Mouse (Mus musculus): ENCODE measurements at regions not wholly inside any gene's neighbourhood (a gene's known extent, or its start where the extent isn't known, plus 50 kb on each side); places are given as distances from the start of the nearest gene placed in this dataset.

GRCm38 (mm10) chr7:69015047-69015446 is 266.0 kb upstream of the Arrdc4 start:
- in situ Hi-C loops (cut with MboI; ENCODE audit: low pct_unique_long_range_greater_than_20kb): no loop called here
- ChIA-PET CTCF (no interaction called here), POLR2A (no interaction called here)
- TF ChIP-seq CTCF (IDR thresholded peaks at IDR 0.05): no peak
- ATAC-seq (no peak), DNase-seq (ENCODE audit: low read depth, low spot score) (no peak)
- peaks cover 14% of the 10 kb centered on the region for H3K27me3 ChIP-seq

GRCm38 (mm10) chr7:69007237-69007636 is 258.2 kb upstream of the Arrdc4 start:
- DNase-seq (ENCODE audit: low read depth, low spot score): no peak
- CTCF ChIA-PET: no interaction called here
- in situ Hi-C loops (cut with MboI; ENCODE audit: low pct_unique_long_range_greater_than_20kb): no loop called here
- ATAC-seq: no peak
- POLR2A ChIA-PET: no interaction called here
- peaks cover 15% of the 10 kb centered on the region for H3K27me3 ChIP-seq
- no peak for TF ChIP-seq CTCF (IDR thresholded peaks at IDR 0.05)

GRCm38 (mm10) chr7:68988061-68988460 is 239.0 kb upstream of the Arrdc4 start:
- ATAC-seq (no peak), DNase-seq (ENCODE audit: low read depth, low spot score) (no peak)
- in situ Hi-C loops (cut with MboI; ENCODE audit: low pct_unique_long_range_greater_than_20kb): no loop called here
- POLR2A ChIA-PET: no interaction called here
- peaks cover 20% of the 10 kb centered on the region for H3K27me3 ChIP-seq
- TF ChIP-seq CTCF (IDR thresholded peaks at IDR 0.05): no peak
- CTCF ChIA-PET: no interaction called here

GRCm38 (mm10) chr7:68983937-68984336 is 234.9 kb upstream of the Arrdc4 start:
- no peak for DNase-seq (ENCODE audit: low read depth, low spot score)
- peaks cover 21% of the 10 kb centered on the region for H3K27me3 ChIP-seq
- ATAC-seq: no peak
- POLR2A ChIA-PET: no interaction called here
- in situ Hi-C loops (cut with MboI; ENCODE audit: low pct_unique_long_range_greater_than_20kb): no loop called here
- CTCF ChIA-PET: no interaction called here
- no peak for TF ChIP-seq CTCF (IDR thresholded peaks at IDR 0.05)

GRCm38 (mm10) chr7:68982914-68983502 is 234.0 kb upstream of the Arrdc4 start:
- CTCF ChIA-PET: no interaction called here
- peaks cover 16% of the 10 kb centered on the region for H3K27me3 ChIP-seq
- POLR2A ChIA-PET: no interaction called here
- in situ Hi-C loops (cut with MboI; ENCODE audit: low pct_unique_long_range_greater_than_20kb): no loop called here
- ATAC-seq: no peak
- no peak for DNase-seq (ENCODE audit: low read depth, low spot score)
- TF ChIP-seq CTCF (IDR thresholded peaks at IDR 0.05): no peak

GRCm38 (mm10) chr7:68978576-68978975 is 229.5 kb upstream of the Arrdc4 start:
- in situ Hi-C loops (cut with MboI; ENCODE audit: low pct_unique_long_range_greater_than_20kb): no loop called here
- ChIA-PET POLR2A (no interaction called here), CTCF (no interaction called here)
- DNase-seq (ENCODE audit: low read depth, low spot score) (no peak), ATAC-seq (no peak)
- TF ChIP-seq CTCF (IDR thresholded peaks at IDR 0.05): no peak
- H3K27me3 ChIP-seq: peaks cover 12% of the 10 kb centered on the region

- DNase-seq (ENCODE audit: low read depth, low spot score) (no peak), ATAC-seq (peak; percentile 86)
- in situ Hi-C loops (cut with MboI; ENCODE audit: low pct_unique_long_range_greater_than_20kb): no loop called here
- peak; percentile 61 for TF ChIP-seq CTCF (IDR thresholded peaks at IDR 0.05)
- peaks cover 15% of the 10 kb centered on the region for H3K27me3 ChIP-seq
- ChIA-PET POLR2A (no interaction called here), CTCF (no interaction called here)
These were observed 228.0 kb upstream of the Arrdc4 start for GRCm38 (mm10) chr7:68976813-68977752.

- in situ Hi-C loops (cut with MboI; ENCODE audit: low pct_unique_long_range_greater_than_20kb): no loop called here
- H3K27me3 ChIP-seq: peaks cover 15% of the 10 kb centered on the region
- ATAC-seq (no peak), DNase-seq (ENCODE audit: low read depth, low spot score) (no peak)
- TF ChIP-seq CTCF (IDR thresholded peaks at IDR 0.05): no peak
- ChIA-PET CTCF (no interaction called here), POLR2A (no interaction called here)
These were observed 226.9 kb upstream of the Arrdc4 start for GRCm38 (mm10) chr7:68975956-68976355.

GRCm38 (mm10) chr7:68975580-68975894 is 226.5 kb upstream of the Arrdc4 start:
- CTCF ChIA-PET: no interaction called here
- peaks cover 15% of the 10 kb centered on the region for H3K27me3 ChIP-seq
- ATAC-seq (no peak), DNase-seq (ENCODE audit: low read depth, low spot score) (no peak)
- TF ChIP-seq CTCF (IDR thresholded peaks at IDR 0.05): no peak
- in situ Hi-C loops (cut with MboI; ENCODE audit: low pct_unique_long_range_greater_than_20kb): no loop called here
- POLR2A ChIA-PET: no interaction called here

GRCm38 (mm10) chr7:68974761-68975579 is 225.9 kb upstream of the Arrdc4 start:
- no peak for ATAC-seq
- CTCF ChIA-PET: no interaction called here
- no peak for TF ChIP-seq CTCF (IDR thresholded peaks at IDR 0.05)
- POLR2A ChIA-PET: no interaction called here
- DNase-seq (ENCODE audit: low read depth, low spot score): no peak
- H3K27me3 ChIP-seq: peaks cover 19% of the 10 kb centered on the region
- in situ Hi-C loops (cut with MboI; ENCODE audit: low pct_unique_long_range_greater_than_20kb): loop anchor here (25.0 kb wide), 1 partner anchor 1387 kb away; the partner anchor contains the start of gene Nr2f2

Measured in Patski (cell line).